In genomic region chr4:125117902-125118320, GRCm38 (mm10) we compare ENCODE assay signal across 12 mouse cellular contexts. TPM values are rescaled to one million over a fixed set of nuclear protein-coding genes. Genes with fewer than 3 reads are reported as not detected.
A peak's percentile ranks its signal among the peaks of the same experiment; 100 is the strongest.
DNase-seq lines count a peak whose midpoint lies in the region; ATAC-seq and TF ChIP-seq lines count a peak whose summit lies in the region.
"Had no signal": no experiment of that assay in that cellular context is flagged by ENCODE, and none has a peak within 500 bp of the region (broad histone marks: within the 10 kb centered on the region; RNA-seq: fewer than 3 reads in every experiment).

No protein-coding gene starts in this region.

- H3K27ac ChIP-seq in forebrain, embryonic 11.5 days (ENCODE audit: low read depth, low read length), result no peak overlapping the region
- no peak overlapping the region for H3K27ac ChIP-seq in forebrain, embryonic 14.5 days (ENCODE audit: low read depth, low read length)
- H3K27ac ChIP-seq in bone marrow macrophage, adult 2 months (ENCODE audit: insufficient read depth, low read depth, low read length), result peak overlapping the region; percentile 97
- no peak overlapping the region for H3K27ac ChIP-seq in kidney, embryonic 15.5 days
- H3K27ac ChIP-seq: limb, embryonic 12.5 days had no signal

- 83% methylated on average over 7 of the region's 7 CpGs for WGBS in forebrain, embryonic 11.5 days
- 85% methylated on average over 7 of the region's 7 CpGs for WGBS in forebrain, embryonic 14.5 days
- 80% methylated on average over 7 of the region's 7 CpGs for WGBS in kidney, embryonic 15.5 days

- ATAC-seq in forebrain, embryonic 11.5 days (replicated peaks; ENCODE audit: low FRiP score), result no peak
- ATAC-seq in forebrain, embryonic 14.5 days, result no peak
- ATAC-seq in kidney, embryonic 15.5 days (replicated peaks; ENCODE audit: low FRiP score), result no peak

- no peaks in the 10 kb centered on the region for H3K36me3 ChIP-seq in forebrain, embryonic 11.5 days (ENCODE audit: control insufficient read depth, insufficient read depth, low read length)
- no peaks in the 10 kb centered on the region for H3K36me3 ChIP-seq in forebrain, embryonic 14.5 days (ENCODE audit: control insufficient read depth, insufficient read depth, low read length)
- peaks cover 7% of the 10 kb centered on the region; the same call in 1 of the 2 replicates for H3K36me3 ChIP-seq in kidney, embryonic 15.5 days

- H3K4me1 ChIP-seq in forebrain, embryonic 11.5 days (replicated peaks; ENCODE audit: control insufficient read depth, insufficient read depth, low read length), result peaks cover 4% of the 10 kb centered on the region
- 0 out of 2 replicates have a peak, but pooled peaks cover 2% of the 10 kb centered on the region for H3K4me1 ChIP-seq in forebrain, embryonic 14.5 days (ENCODE audit: control insufficient read depth, insufficient read depth, low read length)
- peaks cover 56% of the 10 kb centered on the region for H3K4me1 ChIP-seq in bone marrow macrophage, adult 2 months (ENCODE audit: control insufficient read depth, insufficient read depth, low read length)
- H3K4me1 ChIP-seq in kidney, embryonic 15.5 days, result peaks cover 34% of the 10 kb centered on the region

- no peak for TF ChIP-seq CTCF in bone marrow macrophage, adult 2 months (IDR thresholded peaks at IDR 0.05; ENCODE audit: low read depth, low read length)

- H3K27me3 ChIP-seq in forebrain, embryonic 11.5 days (ENCODE audit: control insufficient read depth, insufficient read depth, low read length), result no peaks in the 10 kb centered on the region
- no peaks in the 10 kb centered on the region for H3K27me3 ChIP-seq in forebrain, embryonic 14.5 days (replicated peaks; ENCODE audit: control insufficient read depth, insufficient read depth, low read length)
- no peaks in the 10 kb centered on the region for H3K27me3 ChIP-seq in kidney, embryonic 15.5 days

- H3K4me3 ChIP-seq in forebrain, embryonic 11.5 days (ENCODE audit: low read depth, low read length), result no peak overlapping the region
- no peak overlapping the region for H3K4me3 ChIP-seq in forebrain, embryonic 14.5 days (ENCODE audit: low read depth, low read length)
- no peak overlapping the region for H3K4me3 ChIP-seq in bone marrow macrophage, adult 2 months (ENCODE audit: insufficient read depth, low read length)
- H3K4me3 ChIP-seq in kidney, embryonic 15.5 days (replicated peaks), result no peak overlapping the region
- H3K4me3 ChIP-seq: limb, embryonic 12.5 days had no signal

- TF ChIP-seq POLR2A in bone marrow macrophage, adult 2 months (IDR thresholded peaks at IDR 0.05; ENCODE audit: borderline replicate concordance, low read depth, low read length), result no peak

- H3K4me2 ChIP-seq in forebrain, embryonic 11.5 days (ENCODE audit: low read depth, low read length, severe bottlenecking), result no peak overlapping the region
- no peak overlapping the region for H3K4me2 ChIP-seq in forebrain, embryonic 14.5 days (ENCODE audit: low read length)
- no peak overlapping the region for H3K4me2 ChIP-seq in kidney, embryonic 15.5 days
- H3K4me2 ChIP-seq: limb, embryonic 12.5 days had no signal

- no peak overlapping the region for H3K9ac ChIP-seq in forebrain, embryonic 11.5 days (ENCODE audit: low read length)
- H3K9ac ChIP-seq in forebrain, embryonic 14.5 days (ENCODE audit: low read length), result no peak overlapping the region
- H3K9ac ChIP-seq in kidney, embryonic 15.5 days, result no peak overlapping the region
- H3K9ac ChIP-seq: limb, embryonic 12.5 days had no signal

- DNase-seq in forebrain, embryonic 11.5 days (ENCODE audit: low spot score), result peak; percentile 46
- DNase-seq in forebrain, embryonic 14.5 days (ENCODE audit: low spot score), result no peak
- peak; percentile 83 for DNase-seq in A20 (ENCODE audit: low read depth, low spot score)
- DNase-seq in natural killer cell, adult 2 months (ENCODE audit: low spot score in 2 of 2), result peak; percentile 31 to 58
- no peak for DNase-seq in urinary bladder, adult 18-20 months (ENCODE audit: low spot score in 2 of 2)
- DNase-seq in kidney, postnatal 4 days, result no peak
- DNase-seq: heart, postnatal 4 days; kidney, postnatal 36 days; right cerebral cortex, postnatal 14 days had no signal

- H3K9me3 ChIP-seq in forebrain, embryonic 11.5 days (ENCODE audit: control insufficient read depth, low read length), result no peaks in the 10 kb centered on the region
- no peaks in the 10 kb centered on the region for H3K9me3 ChIP-seq in forebrain, embryonic 14.5 days (replicated peaks; ENCODE audit: control insufficient read depth, low read length)
- no peaks in the 10 kb centered on the region for H3K9me3 ChIP-seq in kidney, embryonic 15.5 days (replicated peaks)
- H3K9me3 ChIP-seq: limb, embryonic 12.5 days had no signal

RNA-seq across cellular contexts. Expression of gene Zc3h12a, which starts 9.7 kb away (rescaled TPM):
- polyA plus RNA-seq in forebrain, embryonic 11.5 days (2014; fragmentation: Nextera tagmentation; extraction: Ambion mirVana), result 0.16 and 0.57 TPM in 2 replicates
- polyA plus RNA-seq in forebrain, embryonic 14.5 days (2014; fragmentation: Nextera tagmentation; extraction: Ambion mirVana), result 0.14 and 0.32 TPM in 2 replicates
- polyA plus RNA-seq in bone marrow macrophage, adult 2 months (2012; ENCODE audit: insufficient read depth, insufficient read length, missing spikeins), result 27.3 and 29.1 TPM in 2 replicates
- polyA plus RNA-seq in kidney, embryonic 15.5 days (2015; fragmentation: Nextera tagmentation; extraction: Ambion mirVana), result 0.33 and 0.44 TPM in 2 replicates

RNA-seq across cellular contexts. Expression of gene Meaf6, which starts 33.0 kb away (rescaled TPM):
- 109 and 120 TPM in 2 replicates for polyA plus RNA-seq in forebrain, embryonic 11.5 days (2014; fragmentation: Nextera tagmentation; extraction: Ambion mirVana)
- 153 and 164 TPM in 2 replicates for polyA plus RNA-seq in forebrain, embryonic 14.5 days (2014; fragmentation: Nextera tagmentation; extraction: Ambion mirVana)
- polyA plus RNA-seq in bone marrow macrophage, adult 2 months (2012; ENCODE audit: insufficient read depth, insufficient read length, missing spikeins), result 32.4 and 36.6 TPM in 2 replicates
- polyA plus RNA-seq in kidney, embryonic 15.5 days (2015; fragmentation: Nextera tagmentation; extraction: Ambion mirVana), result 64.1 and 67.8 TPM in 2 replicates

RNA-seq across cellular contexts. Expression of gene Snip1, which starts 51.4 kb away (rescaled TPM):
- polyA plus RNA-seq in forebrain, embryonic 11.5 days (2014; fragmentation: Nextera tagmentation; extraction: Ambion mirVana), result 32.8 and 33.9 TPM in 2 replicates
- polyA plus RNA-seq in forebrain, embryonic 14.5 days (2014; fragmentation: Nextera tagmentation; extraction: Ambion mirVana), result 28.9 and 31.3 TPM in 2 replicates
- 18.0 and 18.5 TPM in 2 replicates for polyA plus RNA-seq in bone marrow macrophage, adult 2 months (2012; ENCODE audit: insufficient read depth, insufficient read length, missing spikeins)
- 29.0 and 31.0 TPM in 2 replicates for polyA plus RNA-seq in kidney, embryonic 15.5 days (2015; fragmentation: Nextera tagmentation; extraction: Ambion mirVana)

RNA-seq across cellular contexts. Expression of gene Dnali1, which starts 52.4 kb away (rescaled TPM):
- 0.24 and 0.28 TPM in 2 replicates for polyA plus RNA-seq in forebrain, embryonic 11.5 days (2014; fragmentation: Nextera tagmentation; extraction: Ambion mirVana)
- 1.1 and 1.3 TPM in 2 replicates for polyA plus RNA-seq in forebrain, embryonic 14.5 days (2014; fragmentation: Nextera tagmentation; extraction: Ambion mirVana)
- polyA plus RNA-seq in bone marrow macrophage, adult 2 months (2012; ENCODE audit: insufficient read depth, insufficient read length, missing spikeins), result 0.37 TPM in 1 of 2 replicates, not detected in the other
- not detected in 2 replicates for polyA plus RNA-seq in kidney, embryonic 15.5 days (2015; fragmentation: Nextera tagmentation; extraction: Ambion mirVana)
- polyA plus RNA-seq: limb, embryonic 12.5 days had no signal

Comparison
In these comparisons a context has a peak if more than half of its experiments do, and no peak if none do; other contexts are left out.
1. DNase-seq: peak in forebrain, embryonic 11.5 days (single experiment), A20 (single experiment) and natural killer cell, adult 2 months (2 of 2); none in forebrain, embryonic 14.5 days (single experiment), urinary bladder, adult 18-20 months (0 of 2) and kidney, postnatal 4 days (0 of 2).
2. RNA of gene Zc3h12a, which starts 9.7 kb away (polyA plus RNA-seq): 27.3 to 29.1 TPM in bone marrow macrophage, adult 2 months; 0.16 to 0.57 TPM in forebrain, embryonic 11.5 days, 0.33 to 0.44 TPM in kidney, embryonic 15.5 days and 0.14 to 0.32 TPM in forebrain, embryonic 14.5 days; every median in the first group is over 10 times any median in the second.